Mouse (Mus musculus) cerebellum, adult 11 months (tissue): Measurements from ENCODE around the gene Pafah2.

Experiments used
- DNase-seq: peaks from one replicate; pipeline ENCODE4 v3.0.0; 2022

The Pafah2 gene

GRCm38 (mm10) chr4:134466381-134467262, 70.5 kb downstream of the Pafah2 start:
- no peak for DNase-seq

- DNase-seq = no peak
Observed at GRCm38 (mm10) chr4:134467435-134468214, 71.5 kb downstream of the Pafah2 start.

- peak; percentile 96 for DNase-seq
Observed at GRCm38 (mm10) chr4:134468215-134468575, 72.1 kb downstream of the Pafah2 start, which contains the start of gene Stmn1. Gene Stmn1, plus strand, starts transcription at chr4:134468320.

GRCm38 (mm10) chr4:134468578-134469266, 72.6 kb downstream of the Pafah2 start:
- peak; percentile 95 for DNase-seq

GRCm38 (mm10) chr4:134469341-134469796, 73.2 kb downstream of the Pafah2 start:
- DNase-seq = no peak

- DNase-seq = no peak
Observed at GRCm38 (mm10) chr4:134469985-134470384, 73.9 kb downstream of the Pafah2 start.

GRCm38 (mm10) chr4:134471469-134471868, 75.3 kb downstream of the Pafah2 start:
- no peak for DNase-seq

GRCm38 (mm10) chr4:134473764-134474163, 77.6 kb downstream of the Pafah2 start:
- DNase-seq = no peak

GRCm38 (mm10) chr4:134474240-134474639, 78.1 kb downstream of the Pafah2 start:
- DNase-seq = no peak

- no peak for DNase-seq
Observed at GRCm38 (mm10) chr4:134476899-134477298, 80.8 kb downstream of the Pafah2 start.
